Mouse (Mus musculus): ENCODE data around the gene Spint2.

Gene Spint2

DNA sequence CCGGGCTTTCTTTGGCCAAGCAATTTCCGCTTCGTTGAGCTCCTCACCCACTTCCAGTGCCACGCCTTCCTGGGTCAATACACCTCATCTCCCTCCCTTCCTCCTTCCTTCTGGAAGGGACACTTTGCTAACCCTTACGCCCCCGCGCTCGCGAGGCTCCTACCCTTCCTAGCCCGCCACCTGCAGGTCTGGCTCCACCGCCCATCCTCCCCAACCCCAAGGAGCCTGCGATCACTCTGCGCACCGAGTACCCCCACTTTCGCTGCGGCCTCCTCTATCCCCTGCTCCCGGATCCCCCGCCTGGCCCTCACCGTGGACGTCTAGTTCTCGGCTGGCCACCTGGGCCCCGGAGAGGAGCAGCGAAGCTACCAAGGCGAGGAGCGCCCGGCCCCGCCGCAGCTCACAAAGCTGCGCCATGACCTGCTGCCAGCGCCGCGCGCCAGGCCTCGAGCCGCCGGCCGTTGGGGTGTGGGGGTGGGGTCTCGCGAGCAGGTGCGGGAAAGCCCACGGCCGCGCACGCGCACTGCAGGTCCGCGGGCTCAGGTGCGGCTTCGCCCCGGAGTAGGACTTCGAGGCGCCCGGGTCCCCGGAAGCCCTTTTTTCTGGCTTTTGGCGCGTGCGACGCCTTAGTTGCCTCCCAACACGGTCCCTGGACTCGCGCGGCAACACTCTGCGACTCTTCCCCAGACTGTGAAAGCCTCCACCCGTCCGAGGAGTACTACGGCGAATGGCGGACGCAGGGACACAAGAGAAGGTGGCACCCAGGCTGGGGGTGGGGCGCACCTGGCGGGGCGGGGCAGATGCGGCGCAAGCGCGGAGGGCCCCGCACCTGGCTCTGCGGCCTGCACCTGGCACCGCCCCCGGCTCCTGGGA is at the start of gene Spint2:
Gene Spint2 (minus strand): TSS at position 712 of the 873 bp plus-strand sequence.
- peak; percentile 84 for DNase-seq

DNA sequence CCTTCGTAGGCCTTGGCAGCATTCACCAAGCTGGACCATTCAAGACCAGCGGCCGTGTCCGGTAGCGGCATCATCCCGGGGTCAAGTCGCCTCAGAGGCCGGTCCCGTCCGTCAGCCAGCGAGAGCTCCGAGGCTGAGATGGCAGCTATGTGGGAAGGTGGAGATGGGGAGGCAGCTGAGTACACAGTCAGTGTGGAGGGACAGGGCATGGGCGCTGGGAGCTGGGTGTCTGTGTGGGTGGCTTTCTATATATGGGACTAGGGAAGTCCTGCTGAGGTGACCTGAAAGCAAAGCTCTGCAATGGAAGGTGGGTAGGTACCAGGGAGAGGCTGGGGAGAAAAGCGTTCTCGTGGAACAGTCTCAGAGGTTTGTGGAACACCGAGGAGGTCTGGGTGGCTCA is 47.3 kb upstream of the Spint2 start:
- DNase-seq, result no peak

DNA sequence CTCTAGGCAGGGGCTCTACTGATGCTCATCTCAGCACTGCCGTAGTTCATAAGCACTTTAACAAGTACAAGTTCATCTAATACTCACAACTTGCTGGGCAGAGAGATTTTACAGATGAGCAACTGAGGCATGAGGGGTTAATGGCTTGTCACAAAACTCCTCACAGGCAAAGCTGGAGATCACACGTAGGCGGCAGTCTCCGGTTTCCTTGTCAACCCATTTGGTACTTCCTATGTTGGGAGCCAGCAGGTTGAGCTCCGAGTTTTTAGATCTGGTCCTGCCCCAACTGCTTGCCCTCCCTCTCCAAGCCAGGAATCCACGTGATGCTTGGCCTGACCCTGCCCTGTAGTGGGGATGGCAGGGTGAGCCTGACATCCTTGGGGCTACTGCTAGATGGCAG is 45.4 kb upstream of the Spint2 start:
- DNase-seq, result no peak

DNA sequence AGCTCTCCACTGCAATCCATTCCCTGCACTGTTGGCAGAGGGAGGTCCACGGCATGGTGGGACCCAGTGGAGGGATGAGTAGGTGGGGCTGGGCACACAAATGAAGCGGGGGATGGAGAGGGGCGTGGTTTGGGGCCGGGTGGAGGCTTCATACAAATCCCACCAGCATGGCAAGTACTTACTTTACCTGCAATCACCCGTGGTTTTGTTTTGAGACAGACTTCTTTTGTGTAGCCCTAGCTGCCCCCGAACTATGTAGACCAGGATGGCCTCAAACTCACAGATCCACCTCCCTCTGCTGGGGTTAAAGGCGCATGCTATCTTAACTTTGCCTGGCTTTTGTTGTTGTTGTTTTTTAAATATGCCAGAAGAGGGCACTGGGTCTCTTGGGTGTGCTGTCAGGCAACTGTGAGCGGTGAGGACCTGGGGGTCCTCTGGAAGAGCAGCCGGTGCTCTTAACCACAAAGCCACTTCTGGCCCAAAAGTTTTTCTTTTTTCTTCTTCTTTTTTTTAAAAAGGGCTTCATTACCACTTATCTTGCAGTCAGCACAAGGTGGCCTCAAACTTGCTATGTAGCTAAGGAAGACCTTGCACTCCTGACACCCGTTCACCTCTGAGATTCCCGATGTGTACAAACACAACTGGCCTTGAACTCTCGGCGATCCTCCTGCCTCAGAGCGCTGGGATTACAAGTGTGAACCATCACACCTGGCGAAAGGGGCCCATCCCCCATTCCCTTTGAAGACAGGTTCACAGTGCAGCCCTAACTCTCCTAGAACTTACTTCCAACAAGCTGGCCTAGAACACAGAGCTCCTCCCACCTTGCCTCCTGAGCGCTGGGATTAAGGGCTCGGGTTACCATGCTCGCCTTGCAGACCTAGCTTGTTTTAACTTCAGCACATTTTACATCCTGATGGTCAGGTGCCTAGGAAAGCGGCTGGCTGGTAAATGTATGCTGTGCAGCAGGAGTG is 37.9 kb upstream of the Spint2 start:
- DNase-seq, result no peak

DNA sequence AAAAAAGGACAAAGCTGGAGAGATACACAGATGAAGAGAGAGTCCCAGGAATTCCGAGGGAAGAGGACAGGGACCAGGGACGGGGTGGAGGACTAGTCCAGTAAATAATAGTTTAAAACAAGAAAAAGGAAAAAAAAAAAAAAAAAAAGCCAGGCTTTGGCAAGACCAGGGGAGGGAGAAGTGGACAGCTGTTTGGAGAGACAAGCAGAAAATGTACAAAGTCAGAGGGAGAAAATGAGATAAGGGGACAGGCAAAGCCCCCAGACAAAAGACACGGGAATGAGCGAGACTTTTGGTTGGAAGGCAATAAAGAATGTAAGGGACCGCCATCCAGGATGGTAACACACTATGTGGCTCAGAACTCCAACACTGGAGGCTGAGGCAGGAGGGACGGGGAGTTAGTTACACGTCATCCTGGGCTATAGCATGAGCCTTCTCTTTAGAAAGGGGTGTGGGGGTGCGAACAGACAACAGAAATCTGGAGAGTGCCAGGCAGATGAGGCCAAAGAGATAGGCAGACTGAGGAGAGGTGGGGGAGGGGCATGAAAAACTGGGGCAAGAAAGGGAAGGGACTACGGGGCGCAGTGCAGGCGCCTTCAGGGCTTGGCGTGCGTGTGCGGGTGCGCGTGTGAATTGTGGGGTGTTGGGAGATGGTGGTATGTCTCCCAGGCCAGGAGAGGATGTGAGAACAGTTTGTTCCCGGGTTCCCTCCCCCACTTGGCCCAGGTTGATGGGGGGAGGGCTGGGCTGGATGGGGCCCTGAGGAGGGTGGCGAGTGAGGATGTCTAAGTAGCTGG is 36.6 kb upstream of the Spint2 start:
- no peak for DNase-seq

DNA sequence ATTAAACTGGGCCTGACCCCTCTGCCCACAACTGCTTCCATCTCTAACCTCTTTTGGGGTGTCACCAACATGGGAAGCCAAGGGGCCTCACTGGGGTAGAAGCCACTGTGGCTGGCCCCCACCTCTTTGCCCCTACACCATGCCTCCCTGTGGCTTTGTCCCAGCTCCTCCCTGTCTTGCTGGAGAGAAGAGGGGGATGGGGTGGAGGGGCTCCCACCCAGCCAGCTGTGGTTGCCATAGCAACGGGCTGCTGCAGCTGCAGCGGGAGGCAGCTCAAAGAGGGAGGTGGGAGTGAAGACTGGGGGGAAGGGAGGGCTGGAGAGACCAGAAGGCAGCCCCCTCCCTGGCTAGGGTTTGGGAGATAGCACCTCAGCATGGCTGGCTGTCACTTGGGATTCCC is 35.8 kb upstream of the Spint2 start:
- no peak for DNase-seq

DNA sequence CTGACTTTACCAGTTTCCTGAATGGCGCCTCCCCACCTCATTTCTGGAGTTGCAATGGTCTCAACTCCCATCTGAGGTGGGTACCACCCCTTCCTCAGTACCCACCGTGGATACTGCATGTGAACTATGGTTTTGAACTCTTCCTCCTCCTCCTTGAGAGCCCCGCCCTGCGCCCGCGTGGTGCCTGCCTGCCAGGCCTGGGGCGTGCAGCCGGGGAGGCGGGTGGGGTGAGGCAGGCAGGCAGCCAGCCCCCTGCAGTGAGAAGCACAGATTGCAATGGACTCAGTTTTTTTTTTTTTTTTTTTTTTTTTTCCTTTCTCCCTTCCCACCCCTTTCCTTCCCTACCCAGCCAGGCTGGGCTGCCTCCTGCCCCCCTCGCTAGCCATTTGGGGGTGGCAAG is 35.3 kb upstream of the Spint2 start:
- peak; percentile 72 for DNase-seq

DNA sequence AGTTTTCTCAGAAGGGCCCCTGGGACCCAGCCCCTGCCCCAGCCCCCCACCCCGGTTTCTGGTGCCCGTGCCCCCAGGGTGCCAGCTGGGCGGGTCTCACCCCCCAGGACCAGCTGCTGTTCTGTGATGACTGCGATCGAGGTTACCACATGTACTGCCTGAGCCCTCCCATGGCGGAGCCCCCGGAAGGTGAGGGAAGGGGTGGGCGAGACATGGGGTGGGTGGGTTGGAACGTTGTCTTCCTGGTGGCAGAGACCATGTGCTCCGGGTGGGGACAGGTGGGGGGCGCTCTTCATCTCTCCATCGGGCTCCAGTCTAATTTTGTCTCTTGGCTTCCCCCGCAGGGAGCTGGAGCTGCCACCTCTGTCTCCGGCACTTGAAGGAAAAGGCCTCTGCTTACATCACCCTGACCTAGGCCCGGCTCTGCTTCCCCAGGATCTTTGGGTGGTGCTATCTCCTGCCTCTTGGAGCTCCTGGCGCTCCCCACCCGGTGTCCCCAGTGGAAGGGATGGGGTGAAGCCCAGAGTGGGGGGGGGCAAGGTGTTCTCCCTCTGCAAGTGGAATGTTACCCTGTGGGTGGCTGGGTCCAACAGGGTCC is 34.5 kb upstream of the Spint2 start:
- DNase-seq, result no peak

DNA sequence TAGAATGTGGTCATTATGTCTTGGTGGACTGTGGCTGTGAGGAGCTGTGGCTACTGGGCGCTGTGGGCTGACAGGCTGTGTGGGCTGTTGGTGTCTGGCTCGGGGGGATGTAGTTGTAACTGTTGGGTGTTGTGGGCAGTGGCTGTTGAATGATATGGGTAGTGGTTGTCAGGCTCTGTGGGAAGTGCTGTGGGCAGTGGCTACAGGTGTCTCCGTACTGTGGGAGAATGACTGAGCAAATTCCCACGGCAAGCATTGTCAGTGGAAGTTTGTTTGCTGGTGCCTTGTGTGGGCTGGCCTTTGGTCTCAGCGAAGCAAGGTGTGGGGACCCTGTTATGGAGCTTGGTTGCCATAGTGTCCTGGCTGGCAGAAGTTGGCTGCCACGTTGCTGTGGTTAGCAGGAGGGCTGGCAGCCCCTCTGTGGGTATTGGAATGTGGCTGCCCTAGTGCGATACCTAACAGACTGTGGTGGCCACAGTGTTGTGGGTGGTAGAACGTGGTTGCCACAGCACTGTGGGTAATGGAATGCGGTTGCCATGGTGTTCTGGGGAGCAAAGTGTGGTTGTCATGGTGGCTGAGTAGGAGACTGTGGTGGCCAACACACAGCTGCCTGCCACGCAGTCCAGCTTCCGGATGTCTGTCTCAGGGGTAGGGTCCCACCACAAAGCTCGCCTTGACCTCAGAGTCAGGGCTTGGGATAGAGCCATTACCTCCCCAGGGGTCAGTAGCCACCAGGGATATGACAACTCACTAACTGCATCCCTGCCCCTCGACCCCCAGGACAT is 33.3 kb upstream of the Spint2 start:
- DNase-seq, result no peak

DNA sequence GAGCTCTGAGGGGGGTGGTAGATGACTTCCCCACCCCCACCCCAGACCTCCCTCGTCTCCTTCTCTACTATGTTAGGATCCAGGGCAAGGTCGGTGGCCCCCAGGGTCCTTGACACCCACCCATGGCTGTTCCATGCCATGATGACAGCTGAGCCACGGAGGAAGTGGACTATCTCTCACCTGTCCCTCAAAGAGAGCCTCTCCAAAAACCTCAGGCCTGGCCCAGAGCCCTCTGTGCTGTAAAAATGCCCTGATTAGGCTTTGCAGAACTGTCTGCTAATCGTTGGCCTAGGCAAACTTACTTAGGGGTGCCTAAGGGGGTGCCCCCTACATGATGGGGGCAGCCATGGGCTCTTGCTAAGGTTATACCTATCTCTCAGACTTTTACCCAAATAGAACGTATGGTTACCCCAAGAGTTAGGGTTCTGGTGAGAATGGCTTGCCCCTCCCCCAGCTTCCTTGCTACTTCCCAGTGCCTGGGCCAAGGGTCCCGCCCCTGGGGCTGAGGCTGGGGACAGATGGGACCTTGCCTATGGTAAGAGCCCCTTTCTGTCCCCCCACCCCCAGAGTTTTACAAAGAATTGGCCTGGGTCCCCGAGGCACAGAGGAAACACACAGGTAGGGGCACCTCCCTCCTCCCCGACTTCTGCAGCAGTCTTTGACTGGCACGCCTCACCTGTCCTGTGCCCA is 32.0 kb upstream of the Spint2 start:
- no peak for DNase-seq

DNA sequence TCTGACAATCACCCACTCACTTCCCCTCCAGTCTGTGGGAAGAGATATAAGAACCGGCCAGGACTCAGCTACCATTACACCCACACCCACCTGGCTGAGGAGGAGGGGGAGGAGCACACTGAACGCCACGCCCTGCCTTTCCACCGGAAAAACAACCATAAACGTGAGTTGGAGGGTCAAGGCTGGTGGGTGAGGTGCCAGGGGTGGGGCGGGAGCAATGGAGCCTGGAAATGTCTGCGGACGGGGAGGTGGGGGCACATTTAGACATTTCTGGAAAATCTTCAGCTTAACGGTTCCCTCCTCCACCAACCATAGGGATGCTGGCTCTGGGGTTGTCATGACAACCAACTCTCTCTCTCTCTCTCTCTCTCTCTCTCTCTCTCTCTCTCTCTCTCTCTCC is 31.3 kb upstream of the Spint2 start:
- DNase-seq, result no peak

DNA sequence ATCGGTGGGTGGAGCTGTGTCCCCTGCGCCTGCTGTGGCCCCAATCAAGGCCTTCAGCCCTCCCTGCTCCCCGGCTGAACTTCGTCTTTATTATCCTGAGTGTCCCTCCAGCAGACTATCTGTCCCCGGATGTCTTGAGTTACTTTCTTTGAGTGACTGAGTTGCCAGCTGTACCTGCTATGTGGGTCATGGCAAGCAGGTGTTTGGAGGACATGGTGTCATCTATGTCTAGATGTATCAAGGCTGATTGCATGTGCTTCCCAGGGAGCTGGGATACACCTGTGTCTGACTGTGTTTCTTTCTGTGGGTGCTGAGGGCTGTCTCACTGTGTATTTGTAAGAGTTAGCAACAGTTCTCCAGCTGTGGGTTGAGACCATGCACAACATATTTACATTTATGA is 28.0 kb upstream of the Spint2 start:
- DNase-seq, result no peak

DNA sequence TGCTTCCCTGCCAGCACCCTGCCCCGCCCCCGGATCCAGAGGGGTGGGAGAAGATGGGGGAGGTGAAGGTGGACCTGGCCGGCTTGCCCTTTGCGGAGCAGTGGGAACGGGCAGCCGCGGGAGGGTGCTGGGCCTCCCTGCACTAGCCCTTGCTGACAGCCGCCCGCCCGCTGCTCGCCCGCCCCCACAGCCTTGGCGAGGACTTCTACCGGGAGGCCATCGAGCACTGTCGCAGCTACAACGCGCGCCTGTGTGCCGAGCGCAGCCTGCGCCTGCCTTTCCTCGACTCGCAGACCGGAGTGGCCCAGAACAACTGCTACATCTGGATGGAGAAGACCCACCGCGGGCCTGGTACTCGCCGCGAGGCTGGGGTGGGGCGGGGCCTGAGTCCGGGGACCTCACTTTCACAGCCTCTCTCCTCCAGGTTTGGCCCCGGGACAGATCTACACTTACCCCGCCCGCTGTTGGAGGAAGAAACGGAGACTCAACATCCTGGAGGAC is 27.6 kb upstream of the Spint2 start:
- no peak for DNase-seq

DNA sequence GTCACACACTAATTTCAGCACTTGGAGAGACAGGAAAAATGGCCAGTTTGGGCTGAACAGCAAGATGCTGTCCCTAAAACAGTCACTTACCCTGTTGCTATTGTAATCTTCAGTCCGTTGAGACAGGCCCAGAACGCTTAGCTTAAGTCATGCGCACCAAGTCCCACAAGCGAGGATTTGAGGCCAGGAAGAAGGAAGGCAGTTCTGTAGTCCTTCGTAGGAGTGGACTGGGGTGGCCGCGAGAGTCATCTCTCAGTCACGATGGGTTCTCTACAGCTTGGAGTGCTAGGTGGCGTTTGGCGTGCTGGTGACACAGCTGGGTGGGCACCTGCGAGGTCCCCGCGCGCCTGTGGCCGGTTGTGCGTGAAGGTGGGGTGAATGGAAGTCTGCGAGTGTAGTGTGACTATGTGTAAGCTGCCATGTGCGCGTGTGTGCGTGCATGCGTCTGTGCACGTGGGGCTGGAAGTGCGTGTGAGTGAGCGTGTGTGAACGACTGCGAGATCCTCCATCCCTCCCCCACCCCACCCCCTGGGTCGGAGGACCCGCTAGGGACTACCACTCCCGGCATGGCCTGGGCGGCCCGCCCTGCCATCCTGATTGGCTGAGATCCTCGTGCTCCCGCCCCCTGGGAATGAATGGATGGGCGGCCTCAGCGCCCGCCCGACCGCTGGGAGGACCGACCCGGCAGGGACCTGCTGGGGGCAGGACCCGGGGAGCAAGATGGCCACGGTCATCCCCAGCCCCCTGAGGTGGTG is 25.8 kb upstream of the Spint2 start:
- peak; percentile 96 for DNase-seq

DNA sequence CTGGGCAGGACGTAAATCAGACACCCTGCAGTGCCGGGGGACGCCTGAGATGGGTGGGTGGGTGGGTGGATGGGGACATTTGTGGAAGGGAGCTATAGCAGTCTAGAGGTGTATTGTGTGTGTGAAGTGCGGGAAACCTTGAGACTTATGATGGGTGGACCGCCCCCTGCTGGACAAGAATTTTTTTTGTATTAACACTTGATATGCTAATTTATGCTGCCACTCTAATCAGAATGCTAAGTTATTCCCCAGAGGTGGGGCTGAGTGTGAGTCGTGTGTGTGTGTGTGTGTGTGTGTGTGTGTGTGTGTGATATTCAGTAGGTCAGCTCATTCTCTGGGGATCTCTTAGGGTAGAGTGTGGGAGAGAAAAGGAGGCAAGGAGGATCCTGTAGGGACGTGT is 24.9 kb upstream of the Spint2 start:
- no peak for DNase-seq

DNA sequence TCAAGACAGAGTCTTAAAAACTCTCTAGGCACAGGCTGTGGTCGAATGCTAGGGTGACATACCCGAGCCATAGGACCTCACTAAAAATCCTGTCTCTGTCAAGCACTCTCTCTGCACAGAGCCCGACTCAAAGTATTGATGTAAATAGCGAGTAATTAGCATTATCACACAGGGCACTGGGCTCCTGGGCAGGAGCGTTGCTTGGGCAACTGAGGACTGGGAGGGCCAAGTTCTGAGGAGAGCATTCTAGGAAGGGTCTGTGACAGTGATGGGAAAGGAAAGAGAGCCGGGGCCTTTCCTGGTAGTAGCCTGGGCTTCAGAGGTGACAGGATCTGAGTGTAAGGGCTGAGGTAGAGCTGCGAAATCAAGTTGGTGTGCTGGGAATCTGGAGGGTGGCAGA is 24.4 kb upstream of the Spint2 start:
- DNase-seq, result no peak

DNA sequence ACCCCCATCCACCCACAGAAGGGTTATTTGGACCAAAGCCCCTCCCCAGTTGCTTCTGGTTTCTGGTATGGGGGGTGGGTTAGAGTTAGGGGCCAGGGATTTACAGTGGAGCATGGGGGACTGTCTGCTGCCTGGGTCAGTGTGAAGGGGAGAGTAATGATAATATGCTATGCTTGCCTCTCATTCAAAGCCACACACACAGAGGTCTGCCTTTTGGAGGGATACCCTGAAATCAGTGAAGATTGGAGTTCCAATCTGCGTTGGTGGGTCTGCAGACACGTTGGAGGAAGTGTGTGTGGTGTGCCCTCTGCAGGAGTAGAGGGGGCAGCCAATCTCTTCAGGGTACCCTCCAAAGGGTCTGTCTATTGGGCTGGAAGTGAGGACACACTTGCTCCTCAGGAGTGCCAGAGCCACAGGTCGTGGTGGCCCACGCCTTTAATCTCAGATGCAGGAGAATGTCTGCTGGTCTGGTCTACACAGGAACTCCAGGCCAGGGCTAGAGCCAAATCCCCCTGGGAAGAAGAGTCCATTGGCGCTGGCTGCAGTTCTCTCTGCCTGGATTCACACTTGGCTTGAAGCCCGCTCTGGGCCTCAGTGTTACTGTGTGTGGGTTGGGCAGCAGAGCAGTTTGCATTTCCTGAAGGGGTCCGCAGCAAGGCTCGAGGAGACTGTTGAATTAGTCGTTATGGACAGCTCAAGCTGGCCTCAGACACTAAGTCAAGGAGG is 23.7 kb upstream of the Spint2 start:
- DNase-seq, result no peak

DNA sequence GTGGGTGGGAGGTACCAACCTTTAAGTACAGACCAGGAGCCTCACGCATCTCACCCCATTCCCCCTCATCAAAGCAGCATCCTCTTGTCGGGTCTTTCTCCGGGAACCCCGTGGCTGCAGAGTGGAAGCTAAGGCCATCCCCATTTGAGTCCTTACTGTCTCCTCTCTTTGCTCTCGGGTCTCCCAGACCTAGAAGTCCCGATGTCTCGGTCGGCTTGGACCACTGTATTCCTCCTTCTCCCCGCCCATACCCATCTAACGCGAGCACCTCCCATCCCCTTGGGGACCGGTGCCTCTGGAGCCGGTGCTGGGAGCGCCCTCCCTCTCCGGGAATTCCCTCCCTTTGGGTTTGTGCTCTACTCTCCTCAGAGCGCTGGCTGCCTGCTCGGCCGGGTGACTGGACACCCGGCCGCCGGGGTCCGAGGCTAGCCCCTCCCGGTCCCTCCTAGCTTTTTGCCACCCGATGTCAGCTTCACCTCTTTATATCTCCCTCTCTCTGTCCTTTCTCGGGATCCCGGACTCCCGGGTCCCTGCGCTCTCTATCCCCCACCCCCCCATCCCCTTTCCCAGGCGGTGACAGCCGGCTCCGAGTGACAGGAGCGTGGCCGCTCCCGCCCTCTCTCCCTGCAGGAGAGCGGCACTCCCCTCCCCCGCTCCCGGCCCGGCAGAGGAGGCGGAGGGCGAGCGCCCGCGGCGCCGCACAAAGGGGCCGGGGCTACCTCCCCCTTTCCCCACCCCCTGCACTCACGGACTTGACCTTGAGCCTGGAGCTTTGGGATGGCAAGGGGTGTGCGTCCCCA is 23.0 kb upstream of the Spint2 start:
- DNase-seq, result no peak
